Mouse (Mus musculus) small intestine, adult 2 months (tissue): Measurements from ENCODE around the gene Ube4b.

Experiments
- CTCF ChIP-seq: fragments of 200-500 bp; IDR thresholded peaks from 2 replicates; pipeline ENCODE4 v1.5.1; 2012; ENCODE audit warnings: low read depth, mild to moderate bottlenecking, control low read depth, inconsistent platforms, low read length, moderate library complexity, mixed read lengths; ENCODE audit not compliant: insufficient replicate concordance, insufficient read length; ENCODE audit errors: extremely low read depth
- POLR2A ChIP-seq: fragments of 200-500 bp; IDR thresholded peaks from 2 replicates; pipeline ENCODE4 v1.6.1; 2012; ENCODE audit warnings: low read depth, mild to moderate bottlenecking, control low read depth, inconsistent platforms, low read length, moderate library complexity

- TF ChIP-seq POLR2A: no peak
- no peak for TF ChIP-seq CTCF
These were observed 123.0 kb downstream of the Ube4b start for GRCm38 (mm10) chr4:149303502-149303901.
